Mouse (Mus musculus) embryonic facial prominence, embryonic 10.5 days (tissue): ENCODE measurements at regions not wholly inside any gene's neighbourhood (a gene's known extent, or its start where the extent isn't known, plus 50 kb on each side); places are given as distances from the start of the nearest gene placed in this dataset.
A peak's percentile ranks its signal among the peaks of the same experiment; 100 is the strongest.

Experiments used
- DNase-seq: peaks from one replicate; pipeline ENCODE4 v3.0.0-alpha.2; 2017; ENCODE audit warnings: low spot score
- H3K27ac ChIP-seq: fragments of 300-500 bp; sonication (generic); replicated peaks from 2 replicates; pipeline ENCODE4 v1.5.1; 2016; ENCODE audit warnings: mild to moderate bottlenecking
- H3K27me3 ChIP-seq: fragments of 300-500 bp; sonication (generic); replicated peaks from 2 replicates; pipeline ENCODE4 v1.6.1; 2016; ENCODE audit warnings: low read depth, mild to moderate bottlenecking; ENCODE audit not compliant: poor library complexity, severe bottlenecking
- H3K36me3 ChIP-seq: fragments of 300-500 bp; sonication (generic); replicated peaks from 2 replicates; pipeline ENCODE4 v1.6.1; 2016; ENCODE audit warnings: mild to moderate bottlenecking, moderate library complexity
- H3K4me1 ChIP-seq: fragments of 300-500 bp; sonication (generic); 2 replicates; pipeline ENCODE4 v1.6.1; 2016
- H3K4me3 ChIP-seq: fragments of 300-500 bp; sonication (generic); 2 replicates; pipeline ENCODE4 v1.5.1; 2016; ENCODE audit warnings: mild to moderate bottlenecking, moderate library complexity
- H3K9me3 ChIP-seq: fragments of 300-500 bp; sonication (generic); 2 replicates; pipeline ENCODE4 v1.6.1; 2016; ENCODE audit warnings: mild to moderate bottlenecking
- WGBS: fragments of 180-500 bp; shearing (Covaris S2); methylation state at CpG from one replicate; pipeline ENCODE4 v1.1.7; 2016; 5-methylcytosine and 5-hydroxymethylcytosine counted together

GRCm38 (mm10) chr6:93075011-93075410, 131.7 kb upstream of the Adamts9 start:
- no peaks in the 10 kb centered on the region for H3K9me3 ChIP-seq
- no peaks in the 10 kb centered on the region for H3K4me1 ChIP-seq
- 79% methylated on average over 4 of the region's 4 CpGs for WGBS
- H3K27me3 ChIP-seq: no peaks in the 10 kb centered on the region; the same call in 1 of the 2 replicates
- H3K36me3 ChIP-seq: no peaks in the 10 kb centered on the region
- no peak overlapping the region for H3K27ac ChIP-seq
- DNase-seq: no peak
- no peak overlapping the region for H3K4me3 ChIP-seq

- no peaks in the 10 kb centered on the region; the same call in 1 of the 2 replicates for H3K27me3 ChIP-seq
- no peaks in the 10 kb centered on the region for H3K36me3 ChIP-seq
- DNase-seq: no peak
- no peak overlapping the region for H3K4me3 ChIP-seq
- no peaks in the 10 kb centered on the region for H3K9me3 ChIP-seq
- H3K4me1 ChIP-seq: peaks cover 12% of the 10 kb centered on the region
- no peak overlapping the region for H3K27ac ChIP-seq
- WGBS: 93% methylated on average over 5 of the region's 5 CpGs
These were observed 127.6 kb upstream of the Adamts9 start for GRCm38 (mm10) chr6:93070916-93071315.

GRCm38 (mm10) chr6:93067808-93068207, 124.5 kb upstream of the Adamts9 start:
- no peak for DNase-seq
- Histone ChIP-seq H3K4me1 (peaks cover 26% of the 10 kb centered on the region), H3K27ac (no peak overlapping the region), H3K9me3 (no peaks in the 10 kb centered on the region), H3K4me3 (no peak overlapping the region), H3K36me3 (no peaks in the 10 kb centered on the region), H3K27me3 (no peaks in the 10 kb centered on the region; the same call in 1 of the 2 replicates)
- 91% methylated on average over 5 of the region's 5 CpGs for WGBS

GRCm38 (mm10) chr6:93066553-93067376, 123.5 kb upstream of the Adamts9 start:
- peak overlapping the region; percentile 81 for H3K27ac ChIP-seq
- no peaks in the 10 kb centered on the region; the same call in 1 of the 2 replicates for H3K27me3 ChIP-seq
- peak overlapping the region; percentile 43 for H3K4me3 ChIP-seq
- 20% methylated on average over 11 of the region's 11 CpGs for WGBS
- peak; percentile 70 for DNase-seq
- peaks cover 31% of the 10 kb centered on the region for H3K4me1 ChIP-seq
- no peaks in the 10 kb centered on the region for H3K36me3 ChIP-seq
- H3K9me3 ChIP-seq: no peaks in the 10 kb centered on the region

- 44% methylated on average over 12 of the region's 12 CpGs for WGBS
- DNase-seq: peak; percentile 54
- no peaks in the 10 kb centered on the region for H3K36me3 ChIP-seq
- no peaks in the 10 kb centered on the region for H3K9me3 ChIP-seq
- H3K27ac ChIP-seq: peak overlapping the region; percentile 81
- H3K4me1 ChIP-seq: peaks cover 33% of the 10 kb centered on the region
- peak overlapping the region; percentile 43 for H3K4me3 ChIP-seq
- H3K27me3 ChIP-seq: no peaks in the 10 kb centered on the region; the same call in 1 of the 2 replicates
These were observed 122.7 kb upstream of the Adamts9 start for GRCm38 (mm10) chr6:93065917-93066552.

- no peaks in the 10 kb centered on the region for H3K9me3 ChIP-seq
- H3K4me1 ChIP-seq: peaks cover 33% of the 10 kb centered on the region
- H3K27me3 ChIP-seq: no peaks in the 10 kb centered on the region; the same call in 1 of the 2 replicates
- no peak for DNase-seq
- no peak overlapping the region for H3K4me3 ChIP-seq
- WGBS: 88% methylated on average over 6 of the region's 6 CpGs
- no peaks in the 10 kb centered on the region for H3K36me3 ChIP-seq
- H3K27ac ChIP-seq: no peak overlapping the region
These were observed 122.1 kb upstream of the Adamts9 start for GRCm38 (mm10) chr6:93065366-93065765.

GRCm38 (mm10) chr6:93064366-93064765, 121.1 kb upstream of the Adamts9 start:
- Histone ChIP-seq H3K27me3 (no peaks in the 10 kb centered on the region), H3K27ac (no peak overlapping the region), H3K4me3 (no peak overlapping the region), H3K9me3 (no peaks in the 10 kb centered on the region), H3K36me3 (no peaks in the 10 kb centered on the region), H3K4me1 (peaks cover 33% of the 10 kb centered on the region)
- no peak for DNase-seq
- WGBS: 82% methylated on average over 7 of the region's 7 CpGs

GRCm38 (mm10) chr6:93061741-93062140, 118.4 kb upstream of the Adamts9 start:
- Histone ChIP-seq H3K4me3 (no peak overlapping the region), H3K4me1 (peaks cover 29% of the 10 kb centered on the region)
- DNase-seq: no peak

GRCm38 (mm10) chr6:93045524-93045923, 102.2 kb upstream of the Adamts9 start:
- Histone ChIP-seq H3K27me3 (0 out of 2 replicates have a peak, but pooled peaks cover 4% of the 10 kb centered on the region), H3K27ac (no peak overlapping the region), H3K4me1 (peaks cover 6% of the 10 kb centered on the region; the same call in 1 of the 2 replicates), H3K36me3 (no peaks in the 10 kb centered on the region), H3K4me3 (no peak overlapping the region), H3K9me3 (no peaks in the 10 kb centered on the region)
- WGBS: 44% methylated on average over 2 of the region's 2 CpGs
- DNase-seq: no peak

More at GRCm38 (mm10) chr6:93061741-93062140, 118.4 kb upstream of the Adamts9 start:
- Histone ChIP-seq H3K36me3 (no peaks in the 10 kb centered on the region), H3K27me3 (no peaks in the 10 kb centered on the region), H3K9me3 (no peaks in the 10 kb centered on the region), H3K27ac (no peak overlapping the region)
- 52% methylated on average over 3 of the region's 3 CpGs for WGBS

GRCm38 (mm10) chr6:93041041-93041440, 97.7 kb upstream of the Adamts9 start:
- Histone ChIP-seq H3K27ac (no peak overlapping the region), H3K4me1 (peaks cover 6% of the 10 kb centered on the region; the same call in 1 of the 2 replicates), H3K36me3 (no peaks in the 10 kb centered on the region), H3K27me3 (0 out of 2 replicates have a peak, but pooled peaks cover 4% of the 10 kb centered on the region), H3K9me3 (no peaks in the 10 kb centered on the region), H3K4me3 (no peak overlapping the region)
- 88% methylated on average over 3 of the region's 3 CpGs for WGBS
- DNase-seq: no peak

GRCm38 (mm10) chr6:93031812-93032330, 88.6 kb upstream of the Adamts9 start:
- Histone ChIP-seq H3K27me3 (no peaks in the 10 kb centered on the region), H3K27ac (no peak overlapping the region), H3K9me3 (no peaks in the 10 kb centered on the region), H3K4me3 (no peak overlapping the region), H3K36me3 (no peaks in the 10 kb centered on the region), H3K4me1 (no peaks in the 10 kb centered on the region)
- 81% methylated on average over 1 of the region's 1 CpGs for WGBS
- no peak for DNase-seq

GRCm38 (mm10) chr6:93026068-93027022, 83.1 kb upstream of the Adamts9 start:
- H3K9me3 ChIP-seq: no peaks in the 10 kb centered on the region
- DNase-seq: no peak
- no peak overlapping the region for H3K4me3 ChIP-seq
- H3K27ac ChIP-seq: no peak overlapping the region
- no peaks in the 10 kb centered on the region for H3K4me1 ChIP-seq
- H3K36me3 ChIP-seq: no peaks in the 10 kb centered on the region
- H3K27me3 ChIP-seq: no peaks in the 10 kb centered on the region
- WGBS: 84% methylated on average over 9 of the region's 9 CpGs
